Mouse (Mus musculus) left cerebral cortex, adult 9 months (tissue): ENCODE data around the gene Bach2.

Experiments
- DNase-seq, 2 experiments: peaks; one replicate each; pipeline ENCODE4 v3.0.0; 2022; ENCODE audit warnings: low spot score in 2 of 2

Gene Bach2

GRCm38 (mm10) chr4:32327626-32328025, 89.0 kb downstream of the Bach2 start:
- DNase-seq, result no peak

- DNase-seq, result no peak
Measured at GRCm38 (mm10) chr4:32328561-32328960, 90.0 kb downstream of the Bach2 start.

GRCm38 (mm10) chr4:32330584-32331314, 92.1 kb downstream of the Bach2 start:
- DNase-seq, result no peak

- no peak for DNase-seq
Measured at GRCm38 (mm10) chr4:32332028-32332427, 93.4 kb downstream of the Bach2 start.

GRCm38 (mm10) chr4:32334131-32334530, 95.5 kb downstream of the Bach2 start:
- no peak for DNase-seq

GRCm38 (mm10) chr4:32334765-32335164, 96.2 kb downstream of the Bach2 start:
- DNase-seq, result no peak

- no peak for DNase-seq
Measured at GRCm38 (mm10) chr4:32335659-32336058, 97.1 kb downstream of the Bach2 start.

- DNase-seq, result no peak
Measured at GRCm38 (mm10) chr4:32336642-32337041, 98.0 kb downstream of the Bach2 start.

GRCm38 (mm10) chr4:32337638-32338037, 99.0 kb downstream of the Bach2 start:
- no peak for DNase-seq

- DNase-seq, result no peak
Measured at GRCm38 (mm10) chr4:32338451-32338850, 99.8 kb downstream of the Bach2 start.

- DNase-seq, result no peak
Measured at GRCm38 (mm10) chr4:32340844-32341243, 102.2 kb downstream of the Bach2 start.

- DNase-seq, result no peak
Measured at GRCm38 (mm10) chr4:32342269-32342668, 103.7 kb downstream of the Bach2 start.

- no peak for DNase-seq
Measured at GRCm38 (mm10) chr4:32343256-32344165, 104.9 kb downstream of the Bach2 start.

- DNase-seq, result no peak
Measured at GRCm38 (mm10) chr4:32344276-32344675, 105.7 kb downstream of the Bach2 start.

- no peak for DNase-seq
Measured at GRCm38 (mm10) chr4:32347202-32347601, 108.6 kb downstream of the Bach2 start.

- no peak for DNase-seq
Measured at GRCm38 (mm10) chr4:32347711-32348110, 109.1 kb downstream of the Bach2 start.

GRCm38 (mm10) chr4:32349361-32349760, 110.8 kb downstream of the Bach2 start:
- DNase-seq, result no peak

- DNase-seq, result no peak
Measured at GRCm38 (mm10) chr4:32351236-32351635, 112.6 kb downstream of the Bach2 start.

- no peak for DNase-seq
Measured at GRCm38 (mm10) chr4:32351661-32352246, 113.2 kb downstream of the Bach2 start.

- no peak for DNase-seq
Measured at GRCm38 (mm10) chr4:32352442-32352841, 113.8 kb downstream of the Bach2 start.

GRCm38 (mm10) chr4:32352842-32353241, 114.2 kb downstream of the Bach2 start:
- DNase-seq, result no peak

- DNase-seq, result no peak
Measured at GRCm38 (mm10) chr4:32355935-32356617, 117.5 kb downstream of the Bach2 start.
